ENCODE assay signal across 9 mouse cellular contexts in genomic region chr12:112140231-112140630, GRCm38 (mm10). TPM values are rescaled to one million over a fixed set of nuclear protein-coding genes. Genes with fewer than 3 reads are reported as not detected.
DNase-seq lines count a peak whose midpoint lies in the region; ATAC-seq lines count a peak whose summit lies in the region.
"Had no signal": no experiment of that assay in that cellular context is flagged by ENCODE, and none has a peak within 500 bp of the region (broad histone marks: within the 10 kb centered on the region; RNA-seq: fewer than 3 reads in every experiment).

No protein-coding gene starts in this region.

- H3K27me3 ChIP-seq in hindbrain, embryonic 10.5 days (ENCODE audit: insufficient read depth, poor library complexity, severe bottlenecking): peaks cover 62% of the 10 kb centered on the region
- peaks cover 55% of the 10 kb centered on the region for H3K27me3 ChIP-seq in hindbrain, embryonic 12.5 days

- peak; percentile 59 for DNase-seq in hindbrain, embryonic 10.5 days (ENCODE audit: low spot score)
- DNase-seq in CD4-positive helper T cell, adult 2 months (ENCODE audit: low read depth, low spot score): peak; percentile 60
- DNase-seq in NIH3T3 (ENCODE audit: low read depth): peak; percentile 60
- peak; percentile 48 for DNase-seq in gastrocnemius, postnatal 14 days
- peak; percentile 50 to 73 for DNase-seq in left cerebral cortex, postnatal 14 days (ENCODE audit: low spot score in 2 of 2)
- DNase-seq in right cerebral cortex, adult 2 months (ENCODE audit: low spot score in 2 of 2): peak; percentile 63 to 75
- no peak for DNase-seq in ovary, adult 18-20 months (ENCODE audit: low spot score)

- H3K4me3 ChIP-seq in hindbrain, embryonic 10.5 days: no peak overlapping the region
- no peak overlapping the region for H3K4me3 ChIP-seq in hindbrain, embryonic 12.5 days
- H3K4me3 ChIP-seq: embryonic facial prominence, embryonic 13.5 days had no signal

- no peak overlapping the region for H3K4me2 ChIP-seq in hindbrain, embryonic 12.5 days (replicated peaks)
- H3K4me2 ChIP-seq: embryonic facial prominence, embryonic 13.5 days had no signal

- no peaks in the 10 kb centered on the region for H3K36me3 ChIP-seq in hindbrain, embryonic 10.5 days
- no peaks in the 10 kb centered on the region for H3K36me3 ChIP-seq in hindbrain, embryonic 12.5 days
- H3K36me3 ChIP-seq: embryonic facial prominence, embryonic 13.5 days had no signal

- 7% methylated on average over 5 of the region's 5 CpGs for WGBS in hindbrain, embryonic 10.5 days
- 4% methylated on average over 5 of the region's 5 CpGs for WGBS in hindbrain, embryonic 12.5 days

- no peak overlapping the region for H3K27ac ChIP-seq in hindbrain, embryonic 10.5 days
- no peak overlapping the region for H3K27ac ChIP-seq in hindbrain, embryonic 12.5 days
- H3K27ac ChIP-seq: embryonic facial prominence, embryonic 13.5 days had no signal

- ATAC-seq in hindbrain, embryonic 12.5 days (ENCODE audit: low FRiP score): no peak

- no peak overlapping the region for H3K9ac ChIP-seq in hindbrain, embryonic 12.5 days
- H3K9ac ChIP-seq: embryonic facial prominence, embryonic 13.5 days had no signal

- intact Hi-C loops in gastrocnemius, postnatal 14 days (cut with DNase I; ENCODE audit: low total_unique reads): no loop called here
- intact Hi-C loops in left cerebral cortex, postnatal 14 days (cut with DNase I): loop anchor here (1.0 kb wide), 1 partner anchor 27 kb away; no protein-coding TSS in a partner anchor

- H3K9me3 ChIP-seq in hindbrain, embryonic 10.5 days: no peaks in the 10 kb centered on the region
- H3K9me3 ChIP-seq in hindbrain, embryonic 12.5 days (replicated peaks): no peaks in the 10 kb centered on the region
- H3K9me3 ChIP-seq: embryonic facial prominence, embryonic 13.5 days had no signal

- peaks cover 37% of the 10 kb centered on the region for H3K4me1 ChIP-seq in hindbrain, embryonic 10.5 days (replicated peaks)
- peaks cover 28% of the 10 kb centered on the region for H3K4me1 ChIP-seq in hindbrain, embryonic 12.5 days

RNA-seq across cellular contexts. Expression of gene Kif26a, which starts 5.8 kb away (rescaled TPM):
- 2.7 and 3.1 TPM in 2 replicates for polyA plus RNA-seq in hindbrain, embryonic 10.5 days (2016; fragmentation: Nextera tagmentation; extraction: Ambion mirVana)
- polyA plus RNA-seq in hindbrain, embryonic 12.5 days (2016; fragmentation: Nextera tagmentation; extraction: Ambion mirVana): 5.0 and 5.1 TPM in 2 replicates
- total RNA-seq in gastrocnemius, postnatal 14 days (2021): 1 to 10 TPM; 8.2 to 8.6 TPM
- total RNA-seq in left cerebral cortex, postnatal 14 days (2021): 1 to 10 TPM; 5.8 to 8.1 TPM

RNA-seq across cellular contexts. Expression of gene Aspg, which starts 33.8 kb away (rescaled TPM):
- 1.4 and 2.1 TPM in 2 replicates for polyA plus RNA-seq in hindbrain, embryonic 10.5 days (2016; fragmentation: Nextera tagmentation; extraction: Ambion mirVana)
- polyA plus RNA-seq in hindbrain, embryonic 12.5 days (2016; fragmentation: Nextera tagmentation; extraction: Ambion mirVana): 0.66 and 1.2 TPM in 2 replicates
- total RNA-seq in gastrocnemius, postnatal 14 days (2021): not detected
- 1 to 10 TPM; 1.9 to 4.7 TPM for total RNA-seq in left cerebral cortex, postnatal 14 days (2021)
